Mouse (Mus musculus) subcutaneous adipose tissue, adult 2 months (tissue): ENCODE measurements around the gene Slc6a17. TPM values are rescaled to one million over a fixed set of nuclear protein-coding genes. Genes with fewer than 3 reads are reported as not detected.

ENCODE experiments used
- polyA plus RNA-seq: library from polyadenylated mRNA; depleted of rRNA; stranded (reverse); fragments of >200 nt; gene quantifications from 2 replicates; pipeline ENCODE4 v1.2.3, GENCODE M21; 2012; ENCODE audit warnings: low replicate concordance; rRNA removed

The Slc6a17 gene
- polyA plus RNA-seq = 1.3 and 9.0 TPM in 2 replicates

GRCm38 (mm10) chr3:107517631-107518108 is at the start of gene Slc6a17:
TSS of gene Slc6a17 (minus strand) at chr3:107518018.

GRCm38 (mm10) chr3:107554842-107555241 is 37.0 kb upstream of the Slc6a17 start, which contains the start of gene Ubl4b:
TSS of gene Ubl4b (minus strand) at chr3:107555073.

GRCm38 (mm10) chr3:107459196-107459772 is 58.5 kb downstream of the Slc6a17 start, which contains the start of gene Kcnc4:
TSS of gene Kcnc4 (minus strand) at chr3:107459552.

Other genes with a start within 250 kb of the Slc6a17 start
- 132 and 135 TPM in 2 replicates for gene Lamtor5, start 239.2 kb downstream of the Slc6a17 start, polyA plus RNA-seq
- 0.73 and 1.9 TPM in 2 replicates for gene Slc16a4, start 226.8 kb downstream of the Slc6a17 start, polyA plus RNA-seq
- 4.1 and 10.6 TPM in 2 replicates for gene Rbm15, start 184.3 kb downstream of the Slc6a17 start, polyA plus RNA-seq
- gene Kcnc4, start 58.5 kb downstream of the Slc6a17 start, polyA plus RNA-seq = 0.59 and 0.60 TPM in 2 replicates
- not detected in 2 replicates for gene Ubl4b, start 37.1 kb upstream of the Slc6a17 start, polyA plus RNA-seq
- gene Alx3, start 77.0 kb upstream of the Slc6a17 start, polyA plus RNA-seq = 0.27 and 0.34 TPM in 2 replicates
- not detected in 2 replicates for gene Gm10961, start 113.3 kb upstream of the Slc6a17 start, polyA plus RNA-seq
- 45.0 and 70.0 TPM in 2 replicates for gene Strip1, start 113.7 kb upstream of the Slc6a17 start, polyA plus RNA-seq
- 76.6 and 87.5 TPM in 2 replicates for gene Ahcyl1, start 178.5 kb upstream of the Slc6a17 start, polyA plus RNA-seq
- gene Csf1, start 242.5 kb upstream of the Slc6a17 start, polyA plus RNA-seq = 38.3 and 43.2 TPM in 2 replicates